Mouse (Mus musculus): ENCODE data around the gene Exoc7.

DNA sequence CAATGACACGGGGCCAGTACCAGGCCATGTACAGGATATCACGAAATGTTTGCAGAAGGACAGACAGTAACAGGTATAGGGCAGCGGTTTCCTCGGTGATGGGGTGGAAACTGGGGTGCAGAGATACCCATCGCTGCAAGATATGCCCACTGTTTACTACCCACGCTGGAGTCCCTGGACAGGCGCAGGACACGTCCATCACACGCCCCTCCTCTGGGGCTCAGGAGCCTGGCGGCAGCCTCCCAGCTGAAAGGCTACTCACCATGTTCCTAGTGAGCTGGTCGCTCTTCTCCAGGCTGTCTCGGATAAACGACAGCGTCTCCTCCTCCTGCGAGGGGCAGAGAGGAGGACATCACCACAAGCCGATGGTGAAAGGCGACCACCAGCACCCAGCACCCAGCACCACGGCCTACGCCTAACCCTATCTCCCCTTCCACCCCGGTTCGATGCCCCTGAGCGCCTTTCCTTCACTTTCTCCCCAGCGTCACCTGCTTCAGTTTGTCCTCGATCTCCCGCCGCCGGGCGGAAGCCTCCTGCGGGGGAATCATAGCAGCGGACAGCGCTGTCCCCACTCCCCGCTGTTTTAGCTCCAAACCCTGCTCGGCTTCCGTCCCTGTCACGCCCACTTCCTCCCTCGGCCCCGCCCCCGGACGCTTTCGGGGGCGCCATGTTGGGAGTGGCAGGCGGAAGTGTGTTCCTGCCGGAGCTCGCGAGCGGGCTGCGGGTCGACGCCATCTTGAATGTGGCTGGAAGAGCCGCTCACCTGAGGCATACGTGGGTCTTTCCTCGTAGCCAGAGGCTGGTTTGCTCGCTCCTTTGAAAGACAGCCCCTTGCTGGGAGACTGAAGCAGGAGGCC lies 679 bp downstream of the Exoc7 start:
- no peak for TF ChIP-seq CTCF (IDR thresholded peaks at IDR 0.05; ENCODE audit: extremely low read depth, insufficient read depth, insufficient read length, insufficient replicate concordance)
- TF ChIP-seq POLR2A (IDR thresholded peaks at IDR 0.05; ENCODE audit: low read depth, low read length): no peak; the same call in 1 of the 2 replicates
